Mouse (Mus musculus) CD8-positive naive resting alpha-beta T cell, adult 2 months (primary cell): ENCODE data around the gene Rab38.

Experiments used
- DNase-seq, 2 experiments: peaks; one replicate each; pipeline ENCODE4 v3.0.0; 2022; ENCODE audit warnings: low read depth in 2 of 2, low spot score in 2 of 2

Gene Rab38

GRCm38 (mm10) chr7:88522481-88522880 is 92.4 kb downstream of the Rab38 start:
- DNase-seq, result no peak

- DNase-seq, result no peak
Measured at GRCm38 (mm10) chr7:88527100-88527671, 97.1 kb downstream of the Rab38 start.

- DNase-seq, result no peak
Measured at GRCm38 (mm10) chr7:88536127-88536531, 106.1 kb downstream of the Rab38 start.

- no peak for DNase-seq
Measured at GRCm38 (mm10) chr7:88536743-88537142, 106.7 kb downstream of the Rab38 start.
